Mouse (Mus musculus) urinary bladder, postnatal 25 days (tissue): ENCODE measurements around the gene Tex38.
A peak's percentile ranks its signal among the peaks of the same experiment; 100 is the strongest.

Experiments used
- DNase-seq: peaks from one replicate; pipeline ENCODE4 v3.0.0; 2022; ENCODE audit warnings: low spot score

Gene Tex38

DNA sequence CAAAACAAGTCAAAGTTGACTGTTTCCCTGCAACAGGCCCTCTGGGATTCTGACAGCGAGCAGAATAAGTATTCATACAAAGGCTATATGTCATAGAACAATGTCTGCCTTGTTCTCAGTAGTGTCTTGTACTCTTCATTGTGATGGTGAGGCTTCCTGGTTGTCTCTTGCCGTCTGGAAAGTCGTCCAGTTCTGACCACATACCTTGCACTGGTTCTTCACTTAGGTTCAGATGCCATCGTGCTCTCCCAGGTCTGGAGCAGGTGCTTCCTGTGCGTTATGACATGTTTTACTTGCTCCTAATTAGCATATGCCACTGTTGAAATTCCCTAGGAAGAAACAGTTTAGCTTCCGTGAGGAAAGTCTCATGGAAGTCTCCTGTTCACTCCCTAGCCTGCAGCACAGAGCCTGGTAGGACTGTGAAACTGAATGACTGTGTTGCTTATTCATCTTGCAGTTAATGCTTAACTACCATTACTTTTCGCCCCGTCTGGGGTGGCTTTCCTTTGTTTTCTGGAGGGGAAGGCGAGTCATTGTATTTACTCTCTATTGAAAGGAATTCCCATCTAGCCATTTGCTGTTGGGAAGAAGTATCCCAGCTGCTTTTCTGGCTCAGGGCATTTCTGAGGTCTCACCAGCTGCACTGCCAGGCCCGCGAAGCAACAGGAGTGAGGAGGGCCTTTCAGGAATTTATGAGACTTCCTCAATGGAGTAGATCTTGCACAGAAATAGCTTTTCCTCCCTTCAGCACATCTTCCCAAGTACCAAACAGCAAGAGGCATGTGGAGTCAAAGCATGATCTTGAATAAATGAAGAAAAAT lies 13.0 kb downstream of the Tex38 start:
- DNase-seq, result no peak

DNA sequence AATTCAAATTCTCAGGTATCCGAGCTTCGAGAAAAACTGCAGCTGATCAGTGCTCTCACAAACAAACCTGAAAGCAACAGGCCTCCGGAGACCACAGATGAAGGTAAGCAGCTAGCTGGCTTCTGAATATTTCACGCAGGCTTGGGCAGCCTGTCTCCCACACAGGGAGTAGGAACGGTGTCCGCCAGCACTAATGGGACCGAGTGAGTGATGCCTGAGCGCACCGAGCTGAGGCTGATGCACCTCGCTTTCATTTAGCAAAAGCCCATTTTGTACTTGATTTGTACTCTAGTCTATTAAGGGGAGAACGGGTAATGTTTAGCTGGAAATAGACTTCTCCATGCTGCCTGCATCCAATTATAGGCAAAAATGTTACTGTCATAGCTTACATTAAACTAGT lies 16.2 kb downstream of the Tex38 start:
- DNase-seq, result no peak

DNA sequence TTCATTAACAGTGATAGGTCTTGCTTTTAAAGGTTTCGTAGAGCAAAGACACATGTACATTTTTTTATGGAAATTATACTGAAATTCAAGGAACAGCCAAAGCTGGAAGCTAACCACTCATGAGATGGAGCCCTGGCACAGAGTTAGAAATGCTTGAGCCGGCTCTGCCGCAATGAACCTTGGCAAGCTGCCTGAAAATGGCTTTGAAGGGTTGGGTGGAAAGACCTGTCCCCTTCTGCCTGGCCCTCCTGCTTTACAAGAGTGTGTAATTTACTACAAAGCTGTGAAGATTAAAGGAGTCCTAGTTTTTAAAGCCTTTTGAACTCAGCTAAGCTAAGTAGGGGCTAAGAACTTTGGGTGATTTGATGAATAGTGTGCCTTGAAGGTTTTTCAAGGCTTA lies 19.6 kb downstream of the Tex38 start:
- DNase-seq, result no peak

DNA sequence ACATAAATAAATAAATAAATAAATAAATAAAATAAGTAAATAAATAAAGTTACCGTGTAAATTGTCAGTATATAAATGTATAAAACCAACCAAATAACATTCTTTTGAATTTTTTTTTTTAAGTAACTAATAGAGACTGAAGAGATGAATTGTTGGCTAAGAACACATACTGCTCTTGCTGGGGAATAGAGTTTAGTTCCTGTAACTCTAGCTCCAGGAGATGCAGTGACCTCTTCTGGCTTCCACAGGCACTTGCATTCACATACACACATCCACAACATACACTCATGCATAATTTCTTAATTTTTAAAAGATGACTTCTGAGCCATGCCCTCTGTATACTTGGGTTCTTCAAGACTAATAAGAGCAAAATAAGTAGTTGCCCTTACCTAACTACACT lies 26.0 kb downstream of the Tex38 start:
- DNase-seq, result no peak

DNA sequence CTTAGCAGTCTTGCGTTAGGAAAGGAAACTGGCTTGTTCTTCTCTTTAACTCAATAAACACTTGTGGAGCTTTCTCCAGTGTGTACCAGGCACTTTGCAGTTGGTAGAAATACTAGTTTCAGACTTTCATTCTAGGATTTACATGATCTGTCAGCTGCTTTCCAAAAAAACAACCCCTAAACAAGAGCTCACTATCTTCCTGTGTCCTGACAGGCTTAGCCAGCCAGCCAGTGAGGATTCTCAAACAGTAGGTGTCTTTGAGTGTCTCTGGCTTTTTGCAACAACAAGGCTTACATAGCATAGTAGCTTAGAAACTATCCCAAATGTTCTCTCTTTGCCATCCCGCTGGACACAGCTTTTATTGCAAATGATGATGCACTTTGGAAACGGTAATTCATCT lies 26.7 kb downstream of the Tex38 start:
- DNase-seq, result no peak

DNA sequence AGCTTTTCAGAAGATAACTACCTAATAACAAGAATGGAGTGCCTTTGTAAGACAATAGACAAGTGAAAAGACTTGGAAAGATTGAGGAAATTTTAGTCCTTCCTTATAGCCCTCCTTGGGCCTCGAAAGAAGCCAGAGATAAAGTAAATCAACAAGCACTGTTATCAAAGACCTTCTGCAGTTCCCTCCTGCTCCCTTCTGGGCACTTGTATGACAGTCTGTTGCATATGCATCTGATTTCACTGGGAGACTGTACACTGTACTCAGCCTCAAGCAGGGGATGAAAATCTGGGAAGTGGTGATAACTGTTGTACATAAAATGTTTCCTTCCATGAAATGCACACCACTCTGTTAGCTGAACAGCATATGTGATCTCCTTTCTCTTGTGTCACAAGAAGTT lies 31.5 kb downstream of the Tex38 start:
- no peak for DNase-seq

DNA sequence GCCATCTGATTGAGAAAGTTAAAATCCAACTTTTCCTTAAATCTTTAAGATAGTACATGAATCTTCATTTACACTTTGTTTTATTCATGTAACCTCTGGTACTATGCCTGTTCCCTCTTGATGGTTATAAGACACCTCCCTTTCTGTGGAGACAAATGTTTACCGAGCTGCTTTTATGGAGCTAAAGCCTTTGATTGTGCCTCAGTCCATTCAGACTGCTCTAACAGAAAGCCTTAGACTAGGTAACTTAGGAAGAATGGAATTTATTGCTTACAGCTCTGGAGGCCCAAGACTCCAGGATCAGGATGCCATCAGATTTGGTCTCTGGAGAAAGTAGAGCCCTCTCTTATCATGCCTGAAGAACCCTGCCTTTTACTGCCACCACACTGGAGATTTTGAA lies 32.6 kb downstream of the Tex38 start:
- no peak for DNase-seq

DNA sequence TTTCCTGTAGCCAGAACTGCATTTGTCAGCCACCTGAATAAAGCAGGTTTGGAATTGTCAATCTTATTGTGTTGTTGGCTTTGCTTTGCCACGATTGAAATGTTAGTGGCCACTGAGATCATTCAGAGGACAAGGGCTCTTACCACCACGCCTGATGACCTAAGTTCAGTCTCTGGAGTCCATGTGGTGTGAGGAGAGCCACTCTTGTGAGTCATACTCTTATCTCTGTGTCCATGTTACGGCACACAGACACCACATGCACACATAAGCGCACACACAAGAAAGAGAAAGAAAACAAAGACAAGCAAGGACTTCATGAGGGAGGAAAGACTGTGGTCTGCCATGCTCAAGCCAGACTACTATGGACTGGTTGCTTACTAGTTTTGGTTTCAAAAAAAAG lies 37.7 kb downstream of the Tex38 start:
- no peak for DNase-seq

DNA sequence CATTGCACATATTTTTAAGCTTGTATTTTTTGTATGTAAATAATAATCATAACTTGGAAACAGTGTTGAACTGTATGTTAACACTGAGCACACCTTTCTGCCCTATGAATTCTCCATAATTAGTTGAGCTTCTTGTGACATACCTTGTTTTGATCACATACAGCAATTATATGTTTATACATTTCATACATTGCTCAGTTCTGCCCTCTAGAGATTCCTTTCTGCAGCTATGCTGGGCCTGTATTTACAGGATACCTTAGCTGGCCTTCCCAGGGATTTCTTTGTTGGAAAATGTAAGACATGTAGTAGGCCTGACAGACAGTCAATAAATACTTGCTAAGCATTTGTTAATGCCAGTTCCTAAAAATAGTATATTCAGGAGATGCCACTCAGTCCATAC lies 38.2 kb downstream of the Tex38 start:
- no peak for DNase-seq

DNA sequence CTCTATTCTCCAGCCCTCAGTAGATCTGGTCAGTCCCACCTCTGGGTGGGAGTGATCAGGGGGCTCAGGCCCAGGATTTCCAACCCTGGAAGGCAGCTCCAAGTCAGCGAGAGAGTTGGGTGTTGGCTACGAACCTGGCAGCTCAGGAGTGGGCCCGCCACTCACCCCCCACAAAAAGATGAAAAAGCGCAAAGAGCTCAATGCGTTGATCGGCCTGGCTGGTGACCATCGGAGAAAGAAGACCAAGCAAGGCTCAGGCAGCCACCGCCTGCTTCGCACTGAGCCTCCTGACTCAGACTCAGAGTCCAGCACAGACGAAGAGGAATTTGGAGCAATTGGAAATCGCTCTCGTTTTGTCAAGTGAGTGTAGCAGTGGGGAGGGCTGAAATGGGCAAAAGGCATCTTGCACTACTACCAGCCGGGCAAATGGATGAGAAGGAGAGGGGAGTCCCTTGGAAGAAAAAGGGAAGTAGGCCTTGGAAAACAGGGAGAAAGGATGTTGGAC lies 42.3 kb downstream of the Tex38 start:
- DNase-seq, result no peak

DNA sequence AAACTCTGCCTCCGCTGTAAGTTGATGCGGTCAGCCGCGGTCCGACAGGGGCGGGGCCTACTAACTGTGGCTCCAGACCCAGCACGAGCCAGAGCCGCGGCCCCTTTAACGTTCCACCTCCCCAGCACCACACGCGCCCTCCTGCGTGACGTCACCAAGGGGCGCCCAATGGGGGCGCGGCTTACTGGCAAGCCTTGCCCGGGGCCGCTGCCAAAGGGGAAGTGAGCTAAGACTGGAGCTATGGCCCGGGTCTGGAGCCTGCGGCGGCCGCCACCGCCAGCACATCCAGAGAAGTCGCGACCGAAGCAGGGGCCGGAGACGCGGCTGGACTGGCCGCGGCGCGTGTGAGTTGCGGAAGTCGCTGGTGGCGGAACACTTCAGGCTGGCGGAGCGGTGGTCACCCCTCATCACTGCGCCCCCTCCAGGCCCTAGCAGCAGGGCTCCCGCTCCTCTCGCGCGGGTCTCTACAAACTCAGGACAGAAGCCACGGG lies 43.2 kb downstream of the Tex38 start, which contains the start of gene Efcab14:
Gene Efcab14, plus strand, starts transcription at position 194 of the 491 bp plus-strand sequence.
- DNase-seq, result peak; percentile 97

DNA sequence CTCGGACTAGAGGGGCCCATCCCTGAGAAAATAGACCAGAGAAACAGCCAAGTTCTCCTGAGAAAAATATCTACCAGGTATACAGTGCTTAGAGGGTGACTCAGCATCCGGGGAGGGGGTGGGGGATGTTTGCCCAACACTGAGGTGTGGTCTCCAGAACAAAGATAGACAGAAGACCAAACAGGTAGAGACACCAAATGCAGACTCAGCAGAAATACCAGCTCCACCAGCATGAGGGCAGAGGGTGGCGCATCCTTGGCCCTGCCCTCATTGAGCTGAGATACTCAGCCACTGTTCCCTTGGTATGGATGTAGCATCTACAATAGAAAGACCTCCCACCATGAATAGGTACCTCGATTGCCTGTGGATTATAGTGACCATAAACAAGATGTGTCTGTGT lies 46.0 kb downstream of the Tex38 start:
- no peak for DNase-seq

DNA sequence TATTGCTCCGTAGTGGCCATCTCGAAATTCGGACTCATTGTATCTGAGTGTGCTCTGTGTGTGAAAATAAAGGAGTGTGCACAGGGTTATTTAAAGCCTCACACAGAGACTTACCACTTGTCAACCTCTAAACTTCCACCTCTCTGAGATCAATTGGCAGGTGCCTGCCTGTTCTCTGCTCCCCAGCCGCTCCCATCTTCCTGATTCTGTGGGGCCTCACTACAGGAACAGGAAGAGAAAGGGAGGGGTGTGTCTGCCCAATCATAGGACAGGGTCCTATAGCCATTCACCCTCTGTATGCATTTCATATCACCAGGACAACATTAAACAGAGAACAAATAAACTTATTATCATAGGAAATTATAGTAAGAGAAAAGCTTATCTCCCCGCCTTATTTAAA lies 47.1 kb downstream of the Tex38 start:
- no peak for DNase-seq

DNA sequence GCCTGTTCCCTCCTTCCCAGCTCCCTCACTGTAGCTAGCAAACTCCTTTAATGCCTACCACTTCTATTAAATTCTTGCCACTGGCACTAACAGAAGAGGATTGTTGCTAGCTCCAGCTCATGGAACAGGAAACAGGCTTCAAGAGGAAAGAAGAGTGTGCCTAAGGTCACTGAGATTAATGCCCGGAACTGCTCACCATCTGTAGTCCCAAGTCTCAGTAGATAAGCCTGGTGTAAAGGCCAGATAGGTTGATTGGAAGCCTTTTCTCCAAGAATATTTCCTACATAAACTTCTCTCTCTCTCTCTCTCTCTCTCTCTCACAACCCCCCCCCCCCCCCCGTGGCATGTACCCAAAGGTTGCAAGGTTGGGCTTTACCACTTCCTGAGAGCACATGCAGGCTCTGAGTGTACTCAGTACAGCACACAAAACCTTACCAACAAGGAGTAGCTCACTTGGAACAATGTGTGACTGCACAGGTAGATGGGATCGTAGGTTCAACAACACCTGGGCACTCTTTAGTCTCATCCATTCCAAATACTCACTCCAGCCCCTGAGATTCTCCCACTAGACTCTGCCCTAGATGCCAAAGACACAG lies 48.5 kb downstream of the Tex38 start:
- no peak for DNase-seq

DNA sequence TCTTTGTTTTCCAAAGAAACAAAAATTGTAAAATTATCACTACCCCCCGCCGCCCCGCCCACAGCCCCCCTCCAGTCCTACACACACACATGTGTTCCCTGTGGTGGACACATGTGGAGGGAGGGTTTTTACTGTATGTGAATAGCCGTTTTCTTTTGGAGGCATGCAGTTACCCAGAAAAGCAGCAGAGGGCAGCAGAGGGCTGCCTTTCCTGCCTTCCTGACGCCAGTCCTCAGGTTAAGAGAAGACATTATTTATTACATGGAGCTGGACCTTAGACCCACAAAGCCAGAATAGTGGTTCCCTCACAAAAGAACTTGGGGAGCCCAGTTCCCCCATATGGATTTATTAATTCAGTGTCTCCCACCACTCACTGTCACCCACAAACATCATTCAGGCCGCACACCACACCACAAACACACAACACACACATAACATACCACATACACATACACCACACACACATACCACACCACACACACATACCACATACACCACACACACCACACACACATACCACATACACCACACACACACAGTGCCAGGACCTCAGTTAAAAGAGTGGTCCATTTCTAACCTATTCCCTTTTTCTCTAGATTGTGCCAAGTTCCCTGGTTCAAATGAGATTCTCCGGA lies 49.1 kb downstream of the Tex38 start:
- DNase-seq, result peak; percentile 56
